11 mouse cellular contexts compared by ENCODE assay signal in genomic region chr5:85346762-85347161, GRCm38 (mm10).
DNase-seq lines count a peak whose midpoint lies in the region; ATAC-seq lines count a peak whose summit lies in the region.
"Had no signal": no experiment of that assay in that cellular context is flagged by ENCODE, and none has a peak within 500 bp of the region (broad histone marks: within the 10 kb centered on the region; RNA-seq: fewer than 3 reads in every experiment).

No protein-coding gene starts in this region.

- 33% methylated on average over 3 of the region's 3 CpGs for WGBS in forebrain, embryonic 13.5 days
- WGBS in neural tube, embryonic 14.5 days, result 35% methylated on average over 3 of the region's 3 CpGs

- peak; percentile 50 to 76 for DNase-seq in frontal cortex, postnatal 36 days (ENCODE audit: low spot score in 2 of 2)
- DNase-seq in layer of hippocampus, postnatal 36 days, result peak; percentile 64 to 67
- no peak for DNase-seq in heart, postnatal 25 days (ENCODE audit: low spot score)
- no peak for DNase-seq in cerebellum, adult 9-10 months
- DNase-seq: cerebellum, adult 8-10 months; thymus, postnatal 25 days had no signal

- no peaks in the 10 kb centered on the region for H3K27me3 ChIP-seq in forebrain, embryonic 13.5 days
- no peaks in the 10 kb centered on the region for H3K27me3 ChIP-seq in neural tube, embryonic 14.5 days (ENCODE audit: control insufficient read depth, insufficient read depth, low read length)
- H3K27me3 ChIP-seq: heart, embryonic 12.5 days had no signal

- no peak overlapping the region for H3K9ac ChIP-seq in forebrain, embryonic 13.5 days
- no peak overlapping the region for H3K9ac ChIP-seq in neural tube, embryonic 14.5 days (replicated peaks; ENCODE audit: low read depth, low read length)
- H3K9ac ChIP-seq: heart, embryonic 12.5 days had no signal

- H3K4me3 ChIP-seq in forebrain, embryonic 13.5 days, result no peak overlapping the region
- H3K4me3 ChIP-seq in neural tube, embryonic 14.5 days (ENCODE audit: low read depth, low read length), result no peak overlapping the region
- H3K4me3 ChIP-seq: heart, embryonic 12.5 days had no signal

- H3K9me3 ChIP-seq in forebrain, embryonic 13.5 days (replicated peaks), result no peaks in the 10 kb centered on the region
- H3K9me3 ChIP-seq in neural tube, embryonic 14.5 days (ENCODE audit: control insufficient read depth, low read length), result no peaks in the 10 kb centered on the region
- H3K9me3 ChIP-seq: heart, embryonic 12.5 days had no signal

- ATAC-seq in forebrain, embryonic 13.5 days, result peak; percentile 95
- ATAC-seq in neural tube, embryonic 14.5 days (ENCODE audit: low read depth), result peak; percentile 73
- no peak for ATAC-seq in erythroblast, adult 5-6 weeks (replicated peaks; ENCODE audit: low FRiP score, poor library complexity, severe bottlenecking)

- no peaks in the 10 kb centered on the region for H3K36me3 ChIP-seq in forebrain, embryonic 13.5 days (ENCODE audit: poor library complexity, severe bottlenecking)
- no peaks in the 10 kb centered on the region for H3K36me3 ChIP-seq in neural tube, embryonic 14.5 days (ENCODE audit: control insufficient read depth, insufficient read depth, low read length)
- H3K36me3 ChIP-seq: heart, embryonic 12.5 days had no signal

- H3K4me1 ChIP-seq in forebrain, embryonic 13.5 days, result peaks cover 12% of the 10 kb centered on the region
- H3K4me1 ChIP-seq in neural tube, embryonic 14.5 days (ENCODE audit: control insufficient read depth, insufficient read depth, low read length), result no peaks in the 10 kb centered on the region
- H3K4me1 ChIP-seq: heart, embryonic 12.5 days had no signal

- peak overlapping the region; percentile 68; the same call in 1 of the 2 replicates for H3K27ac ChIP-seq in forebrain, embryonic 13.5 days
- H3K27ac ChIP-seq in neural tube, embryonic 14.5 days (ENCODE audit: low read depth, low read length), result no peak overlapping the region
- H3K27ac ChIP-seq: kidney, postnatal 0 days had no signal

- intact Hi-C loops in heart, postnatal 25 days (cut with DNase I), result no loop called here

- H3K4me2 ChIP-seq in forebrain, embryonic 13.5 days, result no peak overlapping the region
- no peak overlapping the region for H3K4me2 ChIP-seq in neural tube, embryonic 14.5 days (ENCODE audit: low read depth, low read length)
- H3K4me2 ChIP-seq: heart, embryonic 12.5 days had no signal

Comparison
In these comparisons a context has a peak if more than half of its experiments do, and no peak if none do; other contexts are left out.
1. DNase-seq: peak in frontal cortex, postnatal 36 days (2 of 2) and layer of hippocampus, postnatal 36 days (2 of 2); none in heart, postnatal 25 days (single experiment) and cerebellum, adult 9-10 months (single experiment).